Mouse (Mus musculus) heart, postnatal 0 days (tissue): ENCODE data around the gene Dnase1l1.

Experiments used
- CTCF ChIP-seq: IDR thresholded peaks from 2 replicates; pipeline ENCODE4 v1.5.1; 2016; ENCODE audit warnings: antibody characterized with exemption, control low read depth, low read depth
- EP300 ChIP-seq: IDR thresholded peaks from 2 replicates; pipeline ENCODE4 v1.6.1; 2016; ENCODE audit warnings: antibody characterized with exemption, low read depth

DNA sequence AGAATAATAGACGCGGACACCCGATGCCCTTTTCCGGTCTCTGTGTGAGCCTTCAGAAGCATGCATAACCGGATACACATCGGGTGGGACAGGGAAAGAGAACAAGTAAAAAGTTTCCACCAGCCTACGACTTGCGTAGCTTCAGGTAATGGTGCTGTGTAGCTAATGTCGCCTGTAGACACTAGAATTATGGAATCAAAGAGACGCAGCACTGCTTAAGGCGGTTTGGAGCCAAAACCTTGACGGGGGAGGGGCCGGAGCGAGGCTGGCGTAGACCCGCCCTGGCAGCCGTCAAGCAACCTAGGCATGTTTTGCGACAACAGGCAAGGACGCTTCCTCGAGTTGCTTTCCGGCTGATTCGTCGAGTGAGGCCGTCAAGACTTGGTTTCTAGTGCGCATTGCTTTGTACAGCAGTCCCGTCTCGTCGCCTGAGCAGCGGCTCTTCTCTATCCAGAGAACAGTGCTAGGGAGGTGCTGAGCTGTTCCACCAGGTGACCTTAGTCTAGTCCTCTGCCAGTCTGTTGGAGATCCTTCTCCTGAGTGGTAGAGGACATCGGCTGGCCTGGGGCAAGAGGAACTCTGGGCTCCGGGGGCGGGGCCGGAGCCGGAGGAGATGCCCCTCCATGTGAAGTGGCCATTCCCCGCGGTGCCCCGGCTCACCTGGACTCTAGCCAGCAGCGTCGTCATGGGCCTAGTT, 406 bp upstream of the Dnase1l1 start:
- TF ChIP-seq CTCF: no peak
- TF ChIP-seq EP300: no peak; the same call in 1 of the 2 replicates
